ENCODE assay signal across 9 mouse cellular contexts in the genomic region with DNA sequence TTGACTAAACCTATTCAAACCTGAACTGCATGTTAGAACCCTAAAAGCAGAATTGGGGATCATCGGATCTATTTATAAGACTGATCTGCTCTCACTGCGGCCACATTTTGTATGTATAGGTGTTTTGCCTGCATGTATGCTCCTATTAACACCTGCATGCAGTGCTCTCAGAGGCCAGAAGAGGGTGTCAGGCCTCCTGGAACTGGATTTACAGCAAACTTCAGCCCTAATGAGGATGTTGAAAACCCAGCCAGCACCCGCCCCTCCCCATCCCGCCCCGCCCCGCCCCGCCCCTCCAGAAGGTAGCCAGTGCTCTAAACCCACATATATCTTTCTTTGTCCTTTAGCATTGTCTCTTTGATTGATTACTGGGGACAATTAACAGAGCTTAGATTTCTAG. TPM values are rescaled to one million over a fixed set of nuclear protein-coding genes. Genes with fewer than 3 reads are reported as not detected.
DNase-seq lines count a peak whose midpoint lies in the region; ATAC-seq and TF ChIP-seq lines count a peak whose summit lies in the region.
"Had no signal": no experiment of that assay in that cellular context is flagged by ENCODE, and none has a peak within 500 bp of the region (broad histone marks: within the 10 kb centered on the region; RNA-seq: fewer than 3 reads in every experiment).

No protein-coding gene starts in this region.

- peaks cover 71% of the 10 kb centered on the region for H3K27me3 ChIP-seq in heart, embryonic 11.5 days (ENCODE audit: control insufficient read depth, insufficient read depth, low read length)
- no peaks in the 10 kb centered on the region for H3K27me3 ChIP-seq in G1E (ENCODE audit: insufficient read depth, low read length)
- H3K27me3 ChIP-seq in limb, embryonic 11.5 days (ENCODE audit: control insufficient read depth, insufficient read depth, low read length) = peaks cover 11% of the 10 kb centered on the region

- H3K4me1 ChIP-seq in heart, embryonic 11.5 days (ENCODE audit: control insufficient read depth, insufficient read depth, low read length) = peaks cover 11% of the 10 kb centered on the region
- H3K4me1 ChIP-seq in G1E (ENCODE audit: insufficient read depth, low read depth, low read length) = peaks cover 93% of the 10 kb centered on the region
- peaks cover 13% of the 10 kb centered on the region; the same call in 1 of the 2 replicates for H3K4me1 ChIP-seq in limb, embryonic 11.5 days (ENCODE audit: control insufficient read depth, insufficient read depth, low read length)

- H3K9ac ChIP-seq in heart, embryonic 11.5 days (ENCODE audit: low read depth, low read length) = no peak overlapping the region
- no peak overlapping the region for H3K9ac ChIP-seq in limb, embryonic 11.5 days (ENCODE audit: low read length)
- H3K9ac ChIP-seq: neural tube, embryonic 12.5 days had no signal

- peak; percentile 41 for TF ChIP-seq CTCF in G1E (IDR thresholded peaks at IDR 0.05; ENCODE audit: low read depth, low read length)

- H3K4me3 ChIP-seq in heart, embryonic 11.5 days (ENCODE audit: low read depth, low read length) = no peak overlapping the region
- peak overlapping the region; percentile 72; the same call in 1 of the 2 replicates for H3K4me3 ChIP-seq in G1E (ENCODE audit: low read depth, low read length)
- no peak overlapping the region for H3K4me3 ChIP-seq in limb, embryonic 11.5 days (ENCODE audit: low read depth, low read length)
- H3K4me3 ChIP-seq: neural tube, embryonic 12.5 days had no signal

- DNase-seq in heart, adult 11 months = peak; percentile 94
- peak; percentile 77 for DNase-seq in G1E (ENCODE audit: low spot score)
- DNase-seq in forelimb bud, embryonic 11.5 days (ENCODE audit: low read depth, low spot score) = peak; percentile 70
- DNase-seq in limb, embryonic 11.5 days (ENCODE audit: low spot score) = peak; percentile 77
- peak; percentile 93 for DNase-seq in naive thymus-derived CD4-positive, alpha-beta T cell, adult 2 months (ENCODE audit: low read depth)
- no peak for DNase-seq in right cerebral cortex, adult 2 months (ENCODE audit: low spot score in 2 of 2)
- DNase-seq in adrenal gland, postnatal 4 days (ENCODE audit: low spot score in 2 of 2) = no peak

- ATAC-seq in heart, embryonic 11.5 days (replicated peaks; ENCODE audit: insufficient number of reproducible peaks, low FRiP score, low TSS enrichment) = no peak; the same call in 1 of the 2 replicates
- ATAC-seq in G1E (ENCODE audit: extremely low read depth, insufficient number of reproducible peaks, low FRiP score, poor library complexity, severe bottlenecking) = 0 out of 2 replicates have a peak, but pooled peaks have one; percentile 41
- no peak for ATAC-seq in limb, embryonic 11.5 days (ENCODE audit: insufficient number of reproducible peaks, low FRiP score, low TSS enrichment, low read depth)

- no peak overlapping the region for H3K27ac ChIP-seq in heart, embryonic 11.5 days (ENCODE audit: low read depth, low read length)
- H3K27ac ChIP-seq in limb, embryonic 11.5 days (replicated peaks; ENCODE audit: low read depth, low read length) = no peak overlapping the region
- H3K27ac ChIP-seq: neural tube, embryonic 12.5 days had no signal

- no peaks in the 10 kb centered on the region for H3K9me3 ChIP-seq in heart, embryonic 11.5 days (replicated peaks; ENCODE audit: control insufficient read depth, low read length)
- H3K9me3 ChIP-seq in G1E (replicated peaks) = no peaks in the 10 kb centered on the region
- H3K9me3 ChIP-seq in limb, embryonic 11.5 days (ENCODE audit: control insufficient read depth, low read length) = no peaks in the 10 kb centered on the region
- H3K9me3 ChIP-seq: neural tube, embryonic 12.5 days had no signal

- no peak overlapping the region for H3K4me2 ChIP-seq in heart, embryonic 11.5 days
- no peak overlapping the region for H3K4me2 ChIP-seq in limb, embryonic 11.5 days (ENCODE audit: low read depth, severe bottlenecking)
- H3K4me2 ChIP-seq: neural tube, embryonic 12.5 days had no signal

- WGBS in heart, embryonic 11.5 days (ENCODE audit: insufficient replicate concordance) = 9% methylated on average over 7 of the region's 7 CpGs
- 13% methylated on average over 7 of the region's 7 CpGs for WGBS in limb, embryonic 11.5 days

- no peaks in the 10 kb centered on the region for H3K36me3 ChIP-seq in heart, embryonic 11.5 days (ENCODE audit: control insufficient read depth, insufficient read depth, low read length)
- peaks cover 52% of the 10 kb centered on the region for H3K36me3 ChIP-seq in G1E (replicated peaks)
- no peaks in the 10 kb centered on the region for H3K36me3 ChIP-seq in limb, embryonic 11.5 days (ENCODE audit: control insufficient read depth, insufficient read depth, low read length)
- H3K36me3 ChIP-seq: neural tube, embryonic 12.5 days had no signal

RNA-seq across cellular contexts. Expression of gene Arhgap9, which starts 2.7 kb away (rescaled TPM):
- polyA plus RNA-seq in heart, embryonic 11.5 days (2014; fragmentation: Nextera tagmentation; extraction: Ambion mirVana) = 1.7 TPM in 2 replicates
- 43.3 and 43.7 TPM in 2 replicates for total RNA-seq in G1E (2014; fragmentation: Nextera tagmentation)
- total RNA-seq in G1E (2017) = 89.2 and 100 TPM in 2 replicates
- polyA plus RNA-seq in G1E (2012) = 54.8 and 59.5 TPM in 2 replicates
- polyA plus RNA-seq in limb, embryonic 11.5 days (2014; fragmentation: Nextera tagmentation; extraction: Ambion mirVana) = 5.3 and 5.5 TPM in 2 replicates
- total RNA-seq in adrenal gland, postnatal 4 days (2021) = 1 to 10 TPM; 2.9 to 4.2 TPM

RNA-seq across cellular contexts. Expression of gene Mars, which starts 12.9 kb away (rescaled TPM):
- 104 and 105 TPM in 2 replicates for polyA plus RNA-seq in heart, embryonic 11.5 days (2014; fragmentation: Nextera tagmentation; extraction: Ambion mirVana)
- total RNA-seq in G1E (2014; fragmentation: Nextera tagmentation) (97.3 and 102 TPM in 2 replicates), G1E (2017) (109 and 144 TPM in 2 replicates)
- 104 and 108 TPM in 2 replicates for polyA plus RNA-seq in G1E (2012)
- 167 and 170 TPM in 2 replicates for polyA plus RNA-seq in limb, embryonic 11.5 days (2014; fragmentation: Nextera tagmentation; extraction: Ambion mirVana)
- total RNA-seq in adrenal gland, postnatal 4 days (2021) = 10 to 100 TPM; 85.5 to 89.5 TPM

RNA-seq across cellular contexts. Expression of gene Gli1, which starts 17.3 kb away (rescaled TPM):
- polyA plus RNA-seq in heart, embryonic 11.5 days (2014; fragmentation: Nextera tagmentation; extraction: Ambion mirVana) = 0.65 and 1.2 TPM in 2 replicates
- 0.23 and 0.24 TPM in 2 replicates for total RNA-seq in G1E (2014; fragmentation: Nextera tagmentation)
- total RNA-seq in G1E (2017) = 0.11 TPM in 1 of 2 replicates, not detected in the other
- polyA plus RNA-seq in G1E (2012) = 0.15 and 0.18 TPM in 2 replicates
- polyA plus RNA-seq in limb, embryonic 11.5 days (2014; fragmentation: Nextera tagmentation; extraction: Ambion mirVana) = 8.5 and 11.2 TPM in 2 replicates
- total RNA-seq in adrenal gland, postnatal 4 days (2021) = 10 to 100 TPM; 16.4 to 17.2 TPM

RNA-seq across cellular contexts. Expression of gene Inhbe, which starts 29.7 kb away (rescaled TPM):
- 0.06 TPM in 1 of 2 replicates, not detected in the other for polyA plus RNA-seq in heart, embryonic 11.5 days (2014; fragmentation: Nextera tagmentation; extraction: Ambion mirVana)
- total RNA-seq in G1E (2014; fragmentation: Nextera tagmentation) = not detected in 2 replicates
- total RNA-seq in G1E (2017) = 0.06 and 0.11 TPM in 2 replicates
- 0.01 TPM in 2 replicates for polyA plus RNA-seq in G1E (2012)
- 0.03 and 0.15 TPM in 2 replicates for polyA plus RNA-seq in limb, embryonic 11.5 days (2014; fragmentation: Nextera tagmentation; extraction: Ambion mirVana)
- 1 to 10 TPM in 1 of 2 experiments, under 1 TPM in 1; 0.06 to 2.5 TPM for total RNA-seq in adrenal gland, postnatal 4 days (2021)
- polyA plus RNA-seq: neural tube, embryonic 12.5 days had no signal

RNA-seq across cellular contexts. Expression of gene Mbd6, which starts 35.7 kb away (rescaled TPM):
- 13.6 and 15.1 TPM in 2 replicates for polyA plus RNA-seq in heart, embryonic 11.5 days (2014; fragmentation: Nextera tagmentation; extraction: Ambion mirVana)
- total RNA-seq in G1E (2014; fragmentation: Nextera tagmentation) (107 and 121 TPM in 2 replicates), G1E (2017) (4.1 and 6.6 TPM in 2 replicates)
- 239 and 302 TPM in 2 replicates for polyA plus RNA-seq in G1E (2012)
- polyA plus RNA-seq in limb, embryonic 11.5 days (2014; fragmentation: Nextera tagmentation; extraction: Ambion mirVana) = 17.0 and 17.2 TPM in 2 replicates
- 10 to 100 TPM; 89.7 to 92.6 TPM for total RNA-seq in adrenal gland, postnatal 4 days (2021)

Comparison
In these comparisons a context has a peak if more than half of its experiments do, and no peak if none do; other contexts are left out.
1. DNase-seq: peak in heart, adult 11 months (single experiment), G1E (single experiment), forelimb bud, embryonic 11.5 days (single experiment), limb, embryonic 11.5 days (single experiment) and naive thymus-derived CD4-positive, alpha-beta T cell, adult 2 months (single experiment); none in right cerebral cortex, adult 2 months (0 of 2) and adrenal gland, postnatal 4 days (0 of 2).